Mouse (Mus musculus): ENCODE results near the gene Mrpl55. TPM values are rescaled to one million over a fixed set of nuclear protein-coding genes. Genes with fewer than 3 reads are reported as not detected.
A peak's percentile ranks its signal among the peaks of the same experiment; 100 is the strongest.

The Mrpl55 gene
- total RNA-seq, 1 experiment: 66.4 TPM

GRCm38 (mm10) chr11:59164384-59164783, 37.9 kb upstream of the Mrpl55 start:
- peaks cover 0 to 7% of the 10 kb centered on the region in 2 experiments; a peak in 1 of 4 replicates for H3K4me1 ChIP-seq (ENCODE audit: control insufficient read depth in 2 of 2, insufficient read depth in 2 of 2, low read length in 2 of 2, poor library complexity in 1 of 2)
- no peaks in the 10 kb centered on the region for H3K36me3 ChIP-seq (ENCODE audit: control insufficient read depth, insufficient read depth, low read length, poor library complexity, severe bottlenecking)
- in situ Hi-C loops (cut with MboI; ENCODE audit: low sequenced_read_pairs in 2 of 2, unreplicated experiment in 2 of 2): no loop called here
- no peak for DNase-seq (ENCODE audit: low read depth, low spot score)
- H3K9me3 ChIP-seq (ENCODE audit: control insufficient read depth, insufficient read depth, low read depth, low read length): no peaks in the 10 kb centered on the region
- no peak for TF ChIP-seq ZNF384 (IDR thresholded peaks at IDR 0.05; ENCODE audit: low read depth, low read length)
- TF ChIP-seq MAFK (IDR thresholded peaks at IDR 0.05; ENCODE audit: insufficient read depth, low read depth, low read length): no peak
- no peak for TF ChIP-seq ZC3H11A (IDR thresholded peaks at IDR 0.05; ENCODE audit: borderline replicate concordance, low read depth, low read length)
- no peak for TF ChIP-seq HCFC1 (IDR thresholded peaks at IDR 0.05; ENCODE audit: borderline replicate concordance, insufficient read depth, low read length)
- no peak for TF ChIP-seq CHD2 (IDR thresholded peaks at IDR 0.05; ENCODE audit: low read depth, low read length)
- H3K4me3 ChIP-seq (ENCODE audit: insufficient read depth in 1 of 2, low read depth in 1 of 2, low read length in 2 of 2, poor library complexity in 1 of 2, severe bottlenecking in 1 of 2): peak overlapping the region in 1 of 2 experiments; percentile 88; a peak in 1 of 4 replicates
- no peak overlapping the region for H3K27ac ChIP-seq (ENCODE audit: insufficient read depth, low read depth, low read length, poor library complexity, severe bottlenecking)
- H3K9ac ChIP-seq (ENCODE audit: insufficient read depth, low read depth, low read length, poor library complexity, severe bottlenecking): peak overlapping the region; percentile 26; the same call in 1 of the 2 replicates

GRCm38 (mm10) chr11:59165616-59166241, 36.6 kb upstream of the Mrpl55 start:
- H3K27ac ChIP-seq (ENCODE audit: insufficient read depth, low read depth, low read length, poor library complexity, severe bottlenecking): no peak overlapping the region
- H3K4me1 ChIP-seq (ENCODE audit: control insufficient read depth in 2 of 2, insufficient read depth in 2 of 2, low read length in 2 of 2, poor library complexity in 1 of 2): peaks cover 0 to 7% of the 10 kb centered on the region in 2 experiments; a peak in 1 of 4 replicates
- in situ Hi-C loops (cut with MboI; ENCODE audit: low sequenced_read_pairs in 2 of 2, unreplicated experiment in 2 of 2): no loop called here
- no peaks in the 10 kb centered on the region for H3K36me3 ChIP-seq (ENCODE audit: control insufficient read depth, insufficient read depth, low read length, poor library complexity, severe bottlenecking)
- no peak for DNase-seq (ENCODE audit: low read depth, low spot score)
- TF ChIP-seq MAFK (IDR thresholded peaks at IDR 0.05; ENCODE audit: insufficient read depth, low read depth, low read length): no peak
- TF ChIP-seq HCFC1 (IDR thresholded peaks at IDR 0.05; ENCODE audit: borderline replicate concordance, insufficient read depth, low read length): no peak
- no peak for TF ChIP-seq ZNF384 (IDR thresholded peaks at IDR 0.05; ENCODE audit: low read depth, low read length)
- no peak for TF ChIP-seq CHD2 (IDR thresholded peaks at IDR 0.05; ENCODE audit: low read depth, low read length)
- TF ChIP-seq ZC3H11A (IDR thresholded peaks at IDR 0.05; ENCODE audit: borderline replicate concordance, low read depth, low read length): no peak
- H3K9me3 ChIP-seq (ENCODE audit: control insufficient read depth, insufficient read depth, low read depth, low read length): no peaks in the 10 kb centered on the region
- no peak overlapping the region for H3K4me3 ChIP-seq (ENCODE audit: insufficient read depth in 1 of 2, low read depth in 1 of 2, low read length in 2 of 2, poor library complexity in 1 of 2, severe bottlenecking in 1 of 2)
- no peak overlapping the region for H3K9ac ChIP-seq (ENCODE audit: insufficient read depth, low read depth, low read length, poor library complexity, severe bottlenecking)

GRCm38 (mm10) chr11:59169807-59170206, 32.5 kb upstream of the Mrpl55 start:
- H3K27ac ChIP-seq (ENCODE audit: insufficient read depth, low read depth, low read length, poor library complexity, severe bottlenecking): no peak overlapping the region
- H3K4me1 ChIP-seq (ENCODE audit: control insufficient read depth in 2 of 2, insufficient read depth in 2 of 2, low read length in 2 of 2, poor library complexity in 1 of 2): no peaks in the 10 kb centered on the region; a peak in 1 of 4 replicates
- H3K4me3 ChIP-seq (ENCODE audit: insufficient read depth in 1 of 2, low read depth in 1 of 2, low read length in 2 of 2, poor library complexity in 1 of 2, severe bottlenecking in 1 of 2): no peak overlapping the region
- in situ Hi-C loops (cut with MboI; ENCODE audit: low sequenced_read_pairs in 2 of 2, unreplicated experiment in 2 of 2): no loop called here
- no peaks in the 10 kb centered on the region for H3K36me3 ChIP-seq (ENCODE audit: control insufficient read depth, insufficient read depth, low read length, poor library complexity, severe bottlenecking)
- H3K9me3 ChIP-seq (ENCODE audit: control insufficient read depth, insufficient read depth, low read depth, low read length): no peaks in the 10 kb centered on the region
- H3K9ac ChIP-seq (ENCODE audit: insufficient read depth, low read depth, low read length, poor library complexity, severe bottlenecking): no peak overlapping the region
- TF ChIP-seq HCFC1 (IDR thresholded peaks at IDR 0.05; ENCODE audit: borderline replicate concordance, insufficient read depth, low read length) (no peak), ZNF384 (IDR thresholded peaks at IDR 0.05; ENCODE audit: low read depth, low read length) (no peak), CHD2 (IDR thresholded peaks at IDR 0.05; ENCODE audit: low read depth, low read length) (no peak), ZC3H11A (IDR thresholded peaks at IDR 0.05; ENCODE audit: borderline replicate concordance, low read depth, low read length) (no peak), MAFK (IDR thresholded peaks at IDR 0.05; ENCODE audit: insufficient read depth, low read depth, low read length) (no peak)
- DNase-seq (ENCODE audit: low read depth, low spot score): no peak

GRCm38 (mm10) chr11:59170549-59170948, 31.7 kb upstream of the Mrpl55 start:
- H3K9ac ChIP-seq (ENCODE audit: insufficient read depth, low read depth, low read length, poor library complexity, severe bottlenecking): no peak overlapping the region
- in situ Hi-C loops (cut with MboI; ENCODE audit: low sequenced_read_pairs in 2 of 2, unreplicated experiment in 2 of 2): no loop called here
- no peaks in the 10 kb centered on the region for H3K36me3 ChIP-seq (ENCODE audit: control insufficient read depth, insufficient read depth, low read length, poor library complexity, severe bottlenecking)
- H3K9me3 ChIP-seq (ENCODE audit: control insufficient read depth, insufficient read depth, low read depth, low read length): no peaks in the 10 kb centered on the region
- no peak for DNase-seq (ENCODE audit: low read depth, low spot score)
- no peak overlapping the region for H3K4me3 ChIP-seq (ENCODE audit: insufficient read depth in 1 of 2, low read depth in 1 of 2, low read length in 2 of 2, poor library complexity in 1 of 2, severe bottlenecking in 1 of 2)
- TF ChIP-seq ZC3H11A (IDR thresholded peaks at IDR 0.05; ENCODE audit: borderline replicate concordance, low read depth, low read length) (no peak), CHD2 (IDR thresholded peaks at IDR 0.05; ENCODE audit: low read depth, low read length) (no peak), ZNF384 (IDR thresholded peaks at IDR 0.05; ENCODE audit: low read depth, low read length) (no peak), MAFK (IDR thresholded peaks at IDR 0.05; ENCODE audit: insufficient read depth, low read depth, low read length) (no peak), HCFC1 (IDR thresholded peaks at IDR 0.05; ENCODE audit: borderline replicate concordance, insufficient read depth, low read length) (no peak)
- H3K4me1 ChIP-seq (ENCODE audit: control insufficient read depth in 2 of 2, insufficient read depth in 2 of 2, low read length in 2 of 2, poor library complexity in 1 of 2): no peaks in the 10 kb centered on the region; a peak in 1 of 4 replicates
- H3K27ac ChIP-seq (ENCODE audit: insufficient read depth, low read depth, low read length, poor library complexity, severe bottlenecking): no peak overlapping the region

All from ES-E14 (cell line).